Mouse (Mus musculus): ENCODE results near the gene Max. TPM values are rescaled to one million over a fixed set of nuclear protein-coding genes. Genes with fewer than 3 reads are reported as not detected.

Gene Max
- polyA plus RNA-seq, 1 experiment, result 49.5 TPM

GRCm38 (mm10) chr12:76927012-76927411, 35.0 kb downstream of the Max start:
- Histone ChIP-seq H3K4me3 (ENCODE audit: insufficient read depth, low read length) (no peak overlapping the region), H3K4me1 (ENCODE audit: control insufficient read depth, insufficient read depth, low read length) (no peaks in the 10 kb centered on the region), H3K27ac (ENCODE audit: insufficient read depth, low read length) (no peak overlapping the region)
- TF ChIP-seq CTCF (IDR thresholded peaks at IDR 0.05; ENCODE audit: extremely low read depth, insufficient read depth, low read length), result no peak
- TF ChIP-seq POLR2A (IDR thresholded peaks at IDR 0.05; ENCODE audit: extremely low read depth, insufficient read depth, low read length), result no peak

GRCm38 (mm10) chr12:76926338-76926945, 35.6 kb downstream of the Max start:
- no peak for TF ChIP-seq CTCF (IDR thresholded peaks at IDR 0.05; ENCODE audit: extremely low read depth, insufficient read depth, low read length)
- no peak for TF ChIP-seq POLR2A (IDR thresholded peaks at IDR 0.05; ENCODE audit: extremely low read depth, insufficient read depth, low read length)
- no peaks in the 10 kb centered on the region for H3K4me1 ChIP-seq (ENCODE audit: control insufficient read depth, insufficient read depth, low read length)

GRCm38 (mm10) chr12:76924904-76925604, 36.9 kb downstream of the Max start:
- H3K4me3 ChIP-seq (ENCODE audit: insufficient read depth, low read length), result no peak overlapping the region
- no peaks in the 10 kb centered on the region for H3K4me1 ChIP-seq (ENCODE audit: control insufficient read depth, insufficient read depth, low read length)
- no peak for TF ChIP-seq POLR2A (IDR thresholded peaks at IDR 0.05; ENCODE audit: extremely low read depth, insufficient read depth, low read length)
- no peak overlapping the region for H3K27ac ChIP-seq (ENCODE audit: insufficient read depth, low read length)

More at GRCm38 (mm10) chr12:76926338-76926945, 35.6 kb downstream of the Max start:
- Histone ChIP-seq H3K27ac (ENCODE audit: insufficient read depth, low read length) (no peak overlapping the region), H3K4me3 (ENCODE audit: insufficient read depth, low read length) (no peak overlapping the region)

GRCm38 (mm10) chr12:76923118-76923517, 38.9 kb downstream of the Max start:
- Histone ChIP-seq H3K27ac (ENCODE audit: insufficient read depth, low read length) (no peak overlapping the region), H3K4me1 (ENCODE audit: control insufficient read depth, insufficient read depth, low read length) (no peaks in the 10 kb centered on the region), H3K4me3 (ENCODE audit: insufficient read depth, low read length) (no peak overlapping the region)
- no peak for TF ChIP-seq CTCF (IDR thresholded peaks at IDR 0.05; ENCODE audit: extremely low read depth, insufficient read depth, low read length)
- no peak for TF ChIP-seq POLR2A (IDR thresholded peaks at IDR 0.05; ENCODE audit: extremely low read depth, insufficient read depth, low read length)

- TF ChIP-seq CTCF (IDR thresholded peaks at IDR 0.05; ENCODE audit: extremely low read depth, insufficient read depth, low read length), result no peak
- no peak for TF ChIP-seq POLR2A (IDR thresholded peaks at IDR 0.05; ENCODE audit: extremely low read depth, insufficient read depth, low read length)
- no peaks in the 10 kb centered on the region for H3K4me1 ChIP-seq (ENCODE audit: control insufficient read depth, insufficient read depth, low read length)
- no peak overlapping the region for H3K27ac ChIP-seq (ENCODE audit: insufficient read depth, low read length)
- H3K4me3 ChIP-seq (ENCODE audit: insufficient read depth, low read length), result no peak overlapping the region
These were observed 41.0 kb downstream of the Max start for GRCm38 (mm10) chr12:76920990-76921389.

GRCm38 (mm10) chr12:76920398-76920797, 41.6 kb downstream of the Max start:
- Histone ChIP-seq H3K4me1 (ENCODE audit: control insufficient read depth, insufficient read depth, low read length) (no peaks in the 10 kb centered on the region), H3K27ac (ENCODE audit: insufficient read depth, low read length) (no peak overlapping the region), H3K4me3 (ENCODE audit: insufficient read depth, low read length) (no peak overlapping the region)
- TF ChIP-seq POLR2A (IDR thresholded peaks at IDR 0.05; ENCODE audit: extremely low read depth, insufficient read depth, low read length) (no peak), CTCF (IDR thresholded peaks at IDR 0.05; ENCODE audit: extremely low read depth, insufficient read depth, low read length) (no peak)

GRCm38 (mm10) chr12:76918855-76919254, 43.1 kb downstream of the Max start:
- Histone ChIP-seq H3K4me1 (ENCODE audit: control insufficient read depth, insufficient read depth, low read length) (no peaks in the 10 kb centered on the region), H3K4me3 (ENCODE audit: insufficient read depth, low read length) (no peak overlapping the region), H3K27ac (ENCODE audit: insufficient read depth, low read length) (no peak overlapping the region)
- TF ChIP-seq POLR2A (IDR thresholded peaks at IDR 0.05; ENCODE audit: extremely low read depth, insufficient read depth, low read length) (no peak), CTCF (IDR thresholded peaks at IDR 0.05; ENCODE audit: extremely low read depth, insufficient read depth, low read length) (no peak)

- no peak overlapping the region for H3K4me3 ChIP-seq (ENCODE audit: insufficient read depth, low read length)
- TF ChIP-seq CTCF (IDR thresholded peaks at IDR 0.05; ENCODE audit: extremely low read depth, insufficient read depth, low read length) (no peak), POLR2A (IDR thresholded peaks at IDR 0.05; ENCODE audit: extremely low read depth, insufficient read depth, low read length) (no peak)
- no peak overlapping the region for H3K27ac ChIP-seq (ENCODE audit: insufficient read depth, low read length)
- H3K4me1 ChIP-seq (ENCODE audit: control insufficient read depth, insufficient read depth, low read length), result no peaks in the 10 kb centered on the region
These were observed 43.9 kb downstream of the Max start for GRCm38 (mm10) chr12:76918113-76918512.

GRCm38 (mm10) chr12:76916163-76916562, 45.8 kb downstream of the Max start:
- no peaks in the 10 kb centered on the region for H3K4me1 ChIP-seq (ENCODE audit: control insufficient read depth, insufficient read depth, low read length)
- no peak overlapping the region for H3K27ac ChIP-seq (ENCODE audit: insufficient read depth, low read length)
- no peak for TF ChIP-seq POLR2A (IDR thresholded peaks at IDR 0.05; ENCODE audit: extremely low read depth, insufficient read depth, low read length)
- no peak for TF ChIP-seq CTCF (IDR thresholded peaks at IDR 0.05; ENCODE audit: extremely low read depth, insufficient read depth, low read length)
- no peak overlapping the region for H3K4me3 ChIP-seq (ENCODE audit: insufficient read depth, low read length)

GRCm38 (mm10) chr12:76912193-76912592, 49.8 kb downstream of the Max start:
- no peak overlapping the region for H3K27ac ChIP-seq (ENCODE audit: insufficient read depth, low read length)
- no peaks in the 10 kb centered on the region for H3K4me1 ChIP-seq (ENCODE audit: control insufficient read depth, insufficient read depth, low read length)
- TF ChIP-seq POLR2A (IDR thresholded peaks at IDR 0.05; ENCODE audit: extremely low read depth, insufficient read depth, low read length) (no peak), CTCF (IDR thresholded peaks at IDR 0.05; ENCODE audit: extremely low read depth, insufficient read depth, low read length) (no peak)
- no peak overlapping the region for H3K4me3 ChIP-seq (ENCODE audit: insufficient read depth, low read length)

All from cortical plate, adult 2 months (tissue).